Mouse (Mus musculus): Measurements from ENCODE around the gene Gm10198. TPM values are rescaled to one million over a fixed set of nuclear protein-coding genes. Genes with fewer than 3 reads are reported as not detected.

Gm10198 gene
- not detected in 2 replicates for polyA plus RNA-seq (2012; ENCODE audit: low replicate concordance)

GRCm38 (mm10) chr13:111592485-111592884 is at the start of gene Gm10198:
Gm10198 (plus strand) TSS chr13:111592785.

Other genes starting within 250 kb of the Gm10198 start
- gene Gpbp1, start 102.7 kb upstream of the Gm10198 start, polyA plus RNA-seq (2012; ENCODE audit: low replicate concordance) = 1.9 and 9.9 TPM in 2 replicates
- not detected in 2 replicates for gene Gm49496, start 42.8 kb upstream of the Gm10198 start, polyA plus RNA-seq (2012; ENCODE audit: low replicate concordance)
- gene Mier3, start 88.2 kb downstream of the Gm10198 start, polyA plus RNA-seq (2012; ENCODE audit: low replicate concordance) = 1.0 and 3.0 TPM in 2 replicates
- 40.2 and 46.1 TPM in 2 replicates for gene Map3k1, start 216.2 kb downstream of the Gm10198 start, polyA plus RNA-seq (2012; ENCODE audit: low replicate concordance)

All from leukemia stem cell, adult 10-12 weeks (primary cell).